Mouse (Mus musculus): ENCODE results near the gene Figla. TPM values are rescaled to one million over a fixed set of nuclear protein-coding genes. Genes with fewer than 3 reads are reported as not detected.

The Figla gene
- not detected in 2 replicates for polyA plus RNA-seq (2021; fragmentation: Nextera tagmentation)
- long read RNA-seq, experiment 1: 0 reads
- long read RNA-seq, experiment 2: 0 reads

GRCm38 (mm10) chr6:86015871-86016270 is at the start of gene Figla:
TSS of gene Figla (plus strand) at chr6:86016171.

GRCm38 (mm10) chr6:86028601-86029322 is 12.8 kb downstream of the Figla start, which contains the start of gene Add2:
TSS of gene Add2 (plus strand) at chr6:86028681.

Other genes with a start within 250 kb of the Figla start
- 0.19 and 0.25 TPM in 2 replicates for gene Nat8f6, start 195.2 kb upstream of the Figla start, polyA plus RNA-seq (2021; fragmentation: Nextera tagmentation)
- gene Nat8f5, start 195.2 kb upstream of the Figla start, polyA plus RNA-seq (2021; fragmentation: Nextera tagmentation): 4.5 and 6.4 TPM in 2 replicates
- gene Nat8, start 184.1 kb upstream of the Figla start, polyA plus RNA-seq (2021; fragmentation: Nextera tagmentation): 2.3 and 3.8 TPM in 2 replicates
- 0.04 and 0.13 TPM in 2 replicates for gene Nat8f2, start 147.0 kb upstream of the Figla start, polyA plus RNA-seq (2021; fragmentation: Nextera tagmentation)
- gene Nat8f4, start 111.3 kb upstream of the Figla start, polyA plus RNA-seq (2021; fragmentation: Nextera tagmentation): 11.0 and 12.8 TPM in 2 replicates
- 109 and 129 TPM in 2 replicates for gene Tprkb, start 104.3 kb upstream of the Figla start, polyA plus RNA-seq (2021; fragmentation: Nextera tagmentation)
- 27.8 and 45.0 TPM in 2 replicates for gene Nat8f1, start 100.5 kb upstream of the Figla start, polyA plus RNA-seq (2021; fragmentation: Nextera tagmentation)
- 9.8 and 13.4 TPM in 2 replicates for gene Dusp11, start 54.5 kb upstream of the Figla start, polyA plus RNA-seq (2021; fragmentation: Nextera tagmentation)
- gene Add2, start 12.5 kb downstream of the Figla start, polyA plus RNA-seq (2021; fragmentation: Nextera tagmentation): 75.0 and 86.8 TPM in 2 replicates
- 12.8 and 14.8 TPM in 2 replicates for gene Tgfa, start 179.1 kb downstream of the Figla start, polyA plus RNA-seq (2021; fragmentation: Nextera tagmentation)

Measured in layer of hippocampus, adult 6 months (tissue).